Mouse (Mus musculus): Measurements from ENCODE around the gene Sumo2. TPM values are rescaled to one million over a fixed set of nuclear protein-coding genes. Genes with fewer than 3 reads are reported as not detected.
A peak's percentile ranks its signal among the peaks of the same experiment; 100 is the strongest.
"Not testable (repeated sequence)": the region's sequence is repeated elsewhere in the genome, so short reads cannot be mapped to it uniquely, and the experiment has no call there.

The Sumo2 gene
- total and polyA plus RNA-seq, 3 experiments = 556 to 653 TPM; not detected in 1

- H3K27ac ChIP-seq (ENCODE audit: control insufficient read depth, low read depth, low read length); H3K4me1 ChIP-seq (ENCODE audit: control insufficient read depth in 1 of 2, insufficient read depth in 2 of 2, low read length in 2 of 2); H3K27me3 ChIP-seq (ENCODE audit: control insufficient read depth in 1 of 2, insufficient read depth in 2 of 2, low read length in 2 of 2); DNase-seq (ENCODE audit: low read depth, low spot score); H3K4me3 ChIP-seq (ENCODE audit: control insufficient read depth in 1 of 2, insufficient read depth in 1 of 2, low read depth in 2 of 2, low read length in 2 of 2); H3K9me3 ChIP-seq (replicated peaks; ENCODE audit: insufficient read depth, low read length); H3K9ac ChIP-seq (ENCODE audit: control insufficient read depth, low read depth, low read length, poor library complexity, severe bottlenecking); H3K79me2 ChIP-seq (ENCODE audit: control insufficient read depth, insufficient read depth, low read length, poor library complexity): not testable (repeated sequence)
- TF ChIP-seq TBP (IDR thresholded peaks at IDR 0.05; ENCODE audit: low read depth, low read length) = peak; percentile 77
- H3K36me3 ChIP-seq (ENCODE audit: control insufficient read depth in 1 of 2, insufficient read depth in 2 of 2, low read length in 2 of 2) = peaks cover 17 to 50% of the 10 kb centered on the region in 2 experiments
These were observed 9.6 kb downstream of the Sumo2 start for GRCm38 (mm10) chr11:115526446-115526845.

GRCm38 (mm10) chr11:115522703-115523102 lies 13.4 kb downstream of the Sumo2 start:
- Histone ChIP-seq H3K79me2 (ENCODE audit: control insufficient read depth, insufficient read depth, low read length, poor library complexity) (no peaks in the 10 kb centered on the region; the same call in none of the 2 replicates), H3K9ac (ENCODE audit: control insufficient read depth, low read depth, low read length, poor library complexity, severe bottlenecking) (no peak overlapping the region), H3K9me3 (replicated peaks; ENCODE audit: insufficient read depth, low read length) (no peaks in the 10 kb centered on the region), H3K4me1 (ENCODE audit: control insufficient read depth in 1 of 2, insufficient read depth in 2 of 2, low read length in 2 of 2) (0 out of 4 replicates have a peak, but pooled peaks cover 0 to 3% of the 10 kb centered on the region in 2 experiments), H3K36me3 (ENCODE audit: control insufficient read depth in 1 of 2, insufficient read depth in 2 of 2, low read length in 2 of 2) (peaks cover 12 to 34% of the 10 kb centered on the region in 2 experiments), H3K27ac (ENCODE audit: control insufficient read depth, low read depth, low read length) (no peak overlapping the region), H3K4me3 (ENCODE audit: control insufficient read depth in 1 of 2, insufficient read depth in 1 of 2, low read depth in 2 of 2, low read length in 2 of 2) (no peak overlapping the region), H3K27me3 (ENCODE audit: control insufficient read depth in 1 of 2, insufficient read depth in 2 of 2, low read length in 2 of 2) (no peaks in the 10 kb centered on the region)
- TF ChIP-seq SMC3 (IDR thresholded peaks at IDR 0.05; ENCODE audit: low read depth, low read length) = no peak
- no peak for TF ChIP-seq POLR2AphosphoS5 (IDR thresholded peaks at IDR 0.05; ENCODE audit: borderline replicate concordance, low read depth, low read length)
- peak; percentile 62 for TF ChIP-seq ZNF384 (IDR thresholded peaks at IDR 0.05; ENCODE audit: low read depth, low read length)
- DNase-seq (ENCODE audit: low read depth, low spot score) = no peak

- no peak for DNase-seq (ENCODE audit: low read depth, low spot score)
- Histone ChIP-seq H3K4me3 (ENCODE audit: control insufficient read depth in 1 of 2, insufficient read depth in 1 of 2, low read depth in 2 of 2, low read length in 2 of 2) (no peak overlapping the region), H3K4me1 (ENCODE audit: control insufficient read depth in 1 of 2, insufficient read depth in 2 of 2, low read length in 2 of 2) (0 out of 4 replicates have a peak, but pooled peaks cover 0 to 3% of the 10 kb centered on the region in 2 experiments), H3K27ac (ENCODE audit: control insufficient read depth, low read depth, low read length) (no peak overlapping the region), H3K36me3 (ENCODE audit: control insufficient read depth in 1 of 2, insufficient read depth in 2 of 2, low read length in 2 of 2) (peaks cover 11 to 29% of the 10 kb centered on the region in 2 experiments), H3K9ac (ENCODE audit: control insufficient read depth, low read depth, low read length, poor library complexity, severe bottlenecking) (no peak overlapping the region), H3K79me2 (ENCODE audit: control insufficient read depth, insufficient read depth, low read length, poor library complexity) (no peaks in the 10 kb centered on the region; the same call in none of the 2 replicates), H3K27me3 (ENCODE audit: control insufficient read depth in 1 of 2, insufficient read depth in 2 of 2, low read length in 2 of 2) (no peaks in the 10 kb centered on the region), H3K9me3 (replicated peaks; ENCODE audit: insufficient read depth, low read length) (no peaks in the 10 kb centered on the region)
- TF ChIP-seq ZMIZ1 (IDR thresholded peaks at IDR 0.05; ENCODE audit: low read depth, low read length) (peak; percentile 29), POLR2A (IDR thresholded peaks at IDR 0.05; ENCODE audit: control insufficient read depth in 1 of 2, insufficient read depth in 1 of 2, low read depth in 1 of 2, low read length in 2 of 2, poor library complexity in 1 of 2) (peak in 1 of 2 experiments; percentile 63; a peak in 3 of 4 replicates), SIN3A (IDR thresholded peaks at IDR 0.05; ENCODE audit: low read length) (no peak)
These were observed 13.8 kb downstream of the Sumo2 start for GRCm38 (mm10) chr11:115522238-115522637.

GRCm38 (mm10) chr11:115521080-115521479 lies 15.0 kb downstream of the Sumo2 start:
- TF ChIP-seq RAD21 (IDR thresholded peaks at IDR 0.05; ENCODE audit: low read depth, low read length) (no peak), KAT2A (conservative IDR thresholded peaks at IDR 0.05; ENCODE audit: low read depth, low read length) (no peak), MEF2A (IDR thresholded peaks at IDR 0.05; ENCODE audit: extremely low read depth, insufficient replicate concordance, low read depth, low read length, poor library complexity, severe bottlenecking) (no peak), POLR2AphosphoS2 (IDR thresholded peaks at IDR 0.05; ENCODE audit: low read length) (0 out of 2 replicates have a peak, but pooled peaks have one; percentile 21), GATA1 (IDR thresholded peaks at IDR 0.05; ENCODE audit: low read depth, low read length) (no peak)
- Histone ChIP-seq H3K9ac (ENCODE audit: control insufficient read depth, low read depth, low read length, poor library complexity, severe bottlenecking) (no peak overlapping the region), H3K27me3 (ENCODE audit: control insufficient read depth in 1 of 2, insufficient read depth in 2 of 2, low read length in 2 of 2) (no peaks in the 10 kb centered on the region), H3K4me1 (ENCODE audit: control insufficient read depth in 1 of 2, insufficient read depth in 2 of 2, low read length in 2 of 2) (0 out of 4 replicates have a peak, but pooled peaks cover 0 to 3% of the 10 kb centered on the region in 2 experiments), H3K36me3 (ENCODE audit: control insufficient read depth in 1 of 2, insufficient read depth in 2 of 2, low read length in 2 of 2) (peaks cover 7 to 20% of the 10 kb centered on the region in 2 experiments; a peak in 3 of 4 replicates), H3K79me2 (ENCODE audit: control insufficient read depth, insufficient read depth, low read length, poor library complexity) (no peaks in the 10 kb centered on the region; the same call in 1 of the 2 replicates), H3K4me3 (ENCODE audit: control insufficient read depth in 1 of 2, insufficient read depth in 1 of 2, low read depth in 2 of 2, low read length in 2 of 2) (no peak overlapping the region), H3K9me3 (replicated peaks; ENCODE audit: insufficient read depth, low read length) (no peaks in the 10 kb centered on the region), H3K27ac (ENCODE audit: control insufficient read depth, low read depth, low read length) (no peak overlapping the region)
- no peak for DNase-seq (ENCODE audit: low read depth, low spot score)

Data from MEL (cell line).